Mouse (Mus musculus) layer of hippocampus, adult 18-20 months (tissue): ENCODE data around the gene Dctn5. TPM values are rescaled to one million over a fixed set of nuclear protein-coding genes. Genes with fewer than 3 reads are reported as not detected.

Experiments used
- DNase-seq, 2 experiments: peaks; one replicate each; pipeline ENCODE4 v3.0.0; 2022; ENCODE audit warnings: low spot score in 2 of 2
- total RNA-seq, 2 experiments: library from RNA; stranded (reverse); gene quantifications; 2 replicates each; pipeline ENCODE4 v1.2.3; 2021

The Dctn5 gene
- total RNA-seq, 2 experiments from 2014 or later: 104 TPM

GRCm38 (mm10) chr7:122158915-122159902 lies 26.4 kb downstream of the Dctn5 start, which contains the start of gene Plk1:
Gene Plk1, plus strand, starts transcription at chr7:122159439.
- DNase-seq: peak; percentile 76 to 82

GRCm38 (mm10) chr7:122160037-122160436 lies 27.2 kb downstream of the Dctn5 start:
- DNase-seq: no peak

- DNase-seq: no peak
Observed at GRCm38 (mm10) chr7:122163766-122164165, 30.9 kb downstream of the Dctn5 start.

GRCm38 (mm10) chr7:122167203-122167602 lies 34.4 kb downstream of the Dctn5 start:
- DNase-seq: no peak

- DNase-seq: no peak
Observed at GRCm38 (mm10) chr7:122170705-122171104, 37.9 kb downstream of the Dctn5 start.

- DNase-seq: no peak
Observed at GRCm38 (mm10) chr7:122171613-122172012, 38.8 kb downstream of the Dctn5 start.

GRCm38 (mm10) chr7:122180720-122181119 lies 47.9 kb downstream of the Dctn5 start:
- DNase-seq: no peak

- no peak for DNase-seq
Observed at GRCm38 (mm10) chr7:122184569-122184968, 51.7 kb downstream of the Dctn5 start.

GRCm38 (mm10) chr7:122186043-122186442 lies 53.2 kb downstream of the Dctn5 start, which contains the start of gene Ern2:
Gene Ern2, minus strand, starts transcription at chr7:122186207.
- DNase-seq: no peak

- peak in 1 of 2 experiments; percentile 28 for DNase-seq
Observed at GRCm38 (mm10) chr7:122189484-122189883, 56.6 kb downstream of the Dctn5 start.

- no peak for DNase-seq
Observed at GRCm38 (mm10) chr7:122191097-122191496, 58.3 kb downstream of the Dctn5 start.

GRCm38 (mm10) chr7:122193919-122194318 lies 61.1 kb downstream of the Dctn5 start:
- no peak for DNase-seq

GRCm38 (mm10) chr7:122196771-122197170 lies 63.9 kb downstream of the Dctn5 start:
- DNase-seq: no peak

GRCm38 (mm10) chr7:122197306-122197705 lies 64.5 kb downstream of the Dctn5 start:
- DNase-seq: peak in 1 of 2 experiments; percentile 72

Other genes with a start within 250 kb of the Dctn5 start
- 10 to 100 TPM; 41.5 to 46.0 TPM for gene Cog7, start 151.3 kb upstream of the Dctn5 start, total RNA-seq
- 10 to 100 TPM; 29.0 to 30.3 TPM for gene Gga2, start 111.8 kb upstream of the Dctn5 start, total RNA-seq
- gene Ubfd1, start 65.9 kb upstream of the Dctn5 start, total RNA-seq: 10 to 100 TPM; 55.0 to 60.1 TPM
- gene Ears2, start 65.8 kb upstream of the Dctn5 start, total RNA-seq: 1 to 10 TPM; 9.5 to 9.9 TPM
- 100 to 1,000 TPM; 305 to 306 TPM for gene Ndufab1, start 31.2 kb upstream of the Dctn5 start, total RNA-seq
- gene Palb2, start 56 bp upstream of the Dctn5 start, total RNA-seq: 1 to 10 TPM; 1.1 to 1.9 TPM
- gene Plk1, start 26.4 kb downstream of the Dctn5 start, total RNA-seq: 1 to 10 TPM; 1.4 to 1.9 TPM
- 1 to 10 TPM in 1 of 2 experiments, under 1 TPM in 1; 0.36 to 1.1 TPM for gene Ern2, start 53.2 kb downstream of the Dctn5 start, total RNA-seq
- gene Chp2, start 86.5 kb downstream of the Dctn5 start, total RNA-seq: 1 to 10 TPM; 3.3 to 3.7 TPM
- 100 to 1,000 TPM; 741 to 778 TPM for gene Prkcb, start 155.7 kb downstream of the Dctn5 start, total RNA-seq